Mouse (Mus musculus): ENCODE data around the gene Slc6a18.

GRCm38 (mm10) chr13:73628586-73629113, 49.2 kb downstream of the Slc6a18 start:
- TF ChIP-seq CTCF (IDR thresholded peaks at IDR 0.05; ENCODE audit: extremely low read depth, insufficient read depth, insufficient read length, insufficient replicate concordance): no peak
- no peak for TF ChIP-seq POLR2A (IDR thresholded peaks at IDR 0.05; ENCODE audit: low read depth, low read length)

Measured in spleen, adult 2 months (tissue).